Mouse (Mus musculus): ENCODE data around the gene Nop53.
A peak's percentile ranks its signal among the peaks of the same experiment; 100 is the strongest.

DNA sequence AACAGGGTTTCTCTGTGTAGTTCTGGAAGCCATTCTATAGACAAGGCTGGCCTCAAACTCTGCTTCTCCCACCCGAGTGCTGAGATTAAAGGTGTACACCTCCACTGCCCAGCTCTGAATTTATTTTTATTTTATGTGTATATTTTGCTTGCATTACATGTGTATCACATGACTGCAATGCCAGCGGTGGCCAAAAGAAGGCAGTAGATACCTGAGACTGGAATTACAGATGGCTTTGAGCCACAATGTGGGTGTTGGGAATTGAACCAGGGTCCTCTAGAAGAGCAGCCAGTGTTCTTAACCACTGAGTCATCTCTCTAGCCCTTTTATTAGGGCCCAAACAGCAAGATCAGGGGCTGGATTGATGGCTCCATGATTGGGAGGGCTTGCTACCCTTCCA lies 15.3 kb downstream of the Nop53 start:
- peak; percentile 42 for TF ChIP-seq CTCF (IDR thresholded peaks at IDR 0.05)
- TF ChIP-seq EP300 (IDR thresholded peaks at IDR 0.05), result no peak
